Comparison of ENCODE assay signal across 25 mouse cellular contexts in the genomic region with DNA sequence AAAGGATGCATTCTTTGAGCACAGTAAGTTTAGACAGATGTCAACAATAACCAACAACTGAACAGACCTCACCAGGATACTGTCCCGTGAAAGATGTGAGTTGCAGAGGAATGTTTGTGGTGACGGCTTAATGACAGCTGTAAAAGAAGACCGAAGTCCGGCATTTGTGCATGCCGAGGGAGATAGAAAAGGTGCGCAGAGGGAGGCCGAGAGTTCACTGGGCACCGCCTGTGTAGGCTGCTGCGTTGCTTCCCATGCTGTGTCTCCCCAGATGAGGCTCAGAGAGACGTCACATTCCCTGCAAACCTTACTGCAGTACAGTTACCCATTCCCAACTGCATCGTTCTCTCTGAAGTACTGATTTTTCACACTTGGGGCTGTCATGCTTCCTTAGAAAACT.
"Had no signal": no experiment of that assay in that cellular context is flagged by ENCODE, and none has a peak within 500 bp of the region (broad histone marks: within the 10 kb centered on the region; RNA-seq: fewer than 3 reads in every experiment).

No protein-coding gene starts in this region.

- H3K4me2 ChIP-seq: forebrain, embryonic 15.5 days; heart, embryonic 11.5 days; heart, embryonic 13.5 days; hindbrain, embryonic 13.5 days; hindbrain, embryonic 15.5 days; limb, embryonic 12.5 days; liver, embryonic 11.5 days; liver, embryonic 13.5 days; liver, embryonic 15.5 days had no signal

- H3K4me3 ChIP-seq: forebrain, embryonic 15.5 days; gastrocnemius, adult 2 months; heart, adult 2 months; heart, embryonic 13.5 days; hindbrain, embryonic 13.5 days; hindbrain, embryonic 15.5 days; layer of hippocampus, adult 2 months; left cerebral cortex, adult 2 months; limb, embryonic 10.5 days; limb, embryonic 12.5 days; liver, embryonic 13.5 days; liver, embryonic 15.5 days had no signal

- H3K27ac ChIP-seq: forebrain, embryonic 15.5 days; gastrocnemius, adult 2 months; heart, adult 2 months; heart, embryonic 13.5 days; hindbrain, embryonic 13.5 days; hindbrain, embryonic 15.5 days; layer of hippocampus, adult 2 months; left cerebral cortex, adult 2 months; limb, embryonic 10.5 days; limb, embryonic 12.5 days; liver, embryonic 13.5 days; liver, embryonic 15.5 days had no signal

- H3K27me3 ChIP-seq: forebrain, embryonic 15.5 days; heart, embryonic 13.5 days; hindbrain, embryonic 13.5 days; hindbrain, embryonic 15.5 days; limb, embryonic 12.5 days; liver, embryonic 13.5 days; liver, embryonic 15.5 days had no signal

- DNase-seq: forebrain, postnatal 0 days; gastrocnemius, adult 2 months; gastrocnemius, postnatal 14 days; gastrocnemius, postnatal 36 days; heart, adult 11 months; heart, adult 2 months; heart, postnatal 10 days; kidney, adult 18-20 months; kidney, adult 8-10 months; kidney, postnatal 10 days; kidney, postnatal 4 days; liver; liver, embryonic 13.5 days had no signal

- H3K9ac ChIP-seq: forebrain, embryonic 15.5 days; forebrain, postnatal 0 days; heart, embryonic 13.5 days; hindbrain, embryonic 13.5 days; hindbrain, embryonic 15.5 days; limb, embryonic 12.5 days; liver, embryonic 13.5 days; liver, embryonic 15.5 days had no signal

- H3K9me3 ChIP-seq: forebrain, embryonic 15.5 days; heart, embryonic 13.5 days; hindbrain, embryonic 13.5 days; hindbrain, embryonic 15.5 days; limb, embryonic 10.5 days; limb, embryonic 12.5 days; liver, embryonic 13.5 days; liver, embryonic 15.5 days had no signal

- H3K4me1 ChIP-seq: forebrain, embryonic 15.5 days; hindbrain, embryonic 13.5 days; hindbrain, embryonic 15.5 days; limb, embryonic 10.5 days; limb, embryonic 12.5 days; liver, embryonic 13.5 days; liver, embryonic 15.5 days had no signal

- ATAC-seq: forebrain, embryonic 15.5 days; forebrain, postnatal 0 days; inflammation-experienced regulatory T-cells, adult 6 months had no signal
